Mouse (Mus musculus) cerebellum, adult 11-12 months (tissue): ENCODE results near the gene Rpl3.
A peak's percentile ranks its signal among the peaks of the same experiment; 100 is the strongest.

Source experiments
- DNase-seq: peaks from one replicate; pipeline ENCODE4 v3.0.0; 2022

Gene Rpl3

GRCm38 (mm10) chr15:80083276-80083731, 8.4 kb downstream of the Rpl3 start:
- DNase-seq = peak; percentile 99

DNA sequence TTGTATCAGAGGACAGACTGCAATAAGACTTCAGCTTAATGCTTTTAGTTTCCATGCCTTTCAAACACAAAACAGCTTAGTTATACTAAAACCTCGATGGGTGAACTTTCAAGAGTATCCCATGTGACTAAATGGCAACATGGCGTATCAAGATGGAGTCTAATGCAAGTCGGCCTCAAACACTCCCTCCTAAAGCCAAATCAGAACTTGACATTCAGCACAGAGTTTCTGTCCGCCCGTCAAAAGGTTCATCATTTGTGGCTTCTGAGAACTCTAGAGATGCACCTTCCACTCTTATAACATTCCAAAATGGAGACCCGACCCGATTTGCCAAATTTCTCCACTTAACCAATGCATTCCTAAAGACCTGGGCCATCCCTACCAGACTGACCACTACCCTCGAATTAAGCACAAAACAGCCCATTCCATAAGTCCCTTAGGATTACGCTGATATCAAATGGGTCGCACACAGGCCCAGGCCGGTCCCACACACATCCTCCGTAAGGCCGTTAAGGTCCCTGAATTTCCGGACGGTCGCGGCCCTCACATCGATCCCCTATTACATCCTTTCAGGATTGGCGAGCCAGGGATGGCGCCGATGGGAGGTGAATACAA, 8.9 kb downstream of the Rpl3 start:
- DNase-seq = no peak

DNA sequence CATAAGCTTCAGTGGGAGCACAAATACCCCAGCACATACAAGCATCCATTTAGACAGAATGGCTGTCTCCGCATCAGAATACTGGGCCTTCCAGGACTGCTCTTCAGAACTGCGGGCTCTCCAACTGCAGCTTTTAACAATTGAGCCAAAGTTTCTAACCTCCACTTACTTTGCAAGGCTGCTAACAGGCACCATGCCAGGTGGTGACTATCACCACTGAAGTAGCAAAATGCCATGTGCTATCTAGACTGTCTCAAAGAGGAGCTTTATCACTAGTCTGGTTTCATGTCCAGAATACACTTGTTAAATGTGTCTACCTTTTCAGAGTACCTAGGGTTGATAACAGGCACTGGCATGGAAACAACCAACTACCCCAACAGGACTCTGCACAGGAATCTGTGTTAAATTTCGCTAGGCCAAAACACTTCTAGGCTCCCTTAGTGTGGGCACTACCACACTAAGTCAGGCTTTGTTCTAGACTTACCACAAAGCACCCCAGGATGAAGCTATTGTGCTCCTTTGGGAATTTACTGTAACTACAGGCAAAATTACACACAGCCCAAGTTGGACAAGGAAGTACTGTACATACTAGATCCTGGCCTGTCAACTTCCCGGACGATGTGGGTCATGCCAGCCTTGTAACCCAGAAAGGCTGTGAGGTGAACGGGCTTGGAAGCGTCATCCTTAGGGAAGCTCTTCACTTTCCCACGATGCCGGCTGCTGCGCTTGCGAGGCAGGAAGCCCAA, 9.7 kb downstream of the Rpl3 start:
- peak; percentile 52 for DNase-seq

- DNase-seq = peak; percentile 61
These were observed 10.7 kb downstream of the Rpl3 start for GRCm38 (mm10) chr15:80080711-80081615.

DNA sequence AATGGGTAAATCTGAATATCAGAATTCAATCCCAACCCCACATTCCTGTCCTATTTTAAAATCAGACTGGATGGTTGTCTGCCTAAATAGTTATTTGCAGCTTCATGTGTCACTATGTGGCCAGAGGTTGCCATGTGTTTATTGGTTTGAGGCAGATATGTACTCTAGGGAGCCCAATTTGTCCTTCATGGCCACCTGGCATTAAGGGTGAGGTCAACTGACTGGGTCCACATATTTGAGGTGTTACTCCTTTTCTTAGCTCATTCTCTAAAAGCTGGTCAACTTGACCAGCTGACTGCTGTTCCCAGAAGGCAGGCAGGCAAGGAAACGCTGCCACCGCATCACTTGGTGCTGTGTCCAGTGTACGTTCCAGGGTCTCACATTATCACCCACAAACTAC, 11.7 kb downstream of the Rpl3 start:
- peak; percentile 28 for DNase-seq

DNA sequence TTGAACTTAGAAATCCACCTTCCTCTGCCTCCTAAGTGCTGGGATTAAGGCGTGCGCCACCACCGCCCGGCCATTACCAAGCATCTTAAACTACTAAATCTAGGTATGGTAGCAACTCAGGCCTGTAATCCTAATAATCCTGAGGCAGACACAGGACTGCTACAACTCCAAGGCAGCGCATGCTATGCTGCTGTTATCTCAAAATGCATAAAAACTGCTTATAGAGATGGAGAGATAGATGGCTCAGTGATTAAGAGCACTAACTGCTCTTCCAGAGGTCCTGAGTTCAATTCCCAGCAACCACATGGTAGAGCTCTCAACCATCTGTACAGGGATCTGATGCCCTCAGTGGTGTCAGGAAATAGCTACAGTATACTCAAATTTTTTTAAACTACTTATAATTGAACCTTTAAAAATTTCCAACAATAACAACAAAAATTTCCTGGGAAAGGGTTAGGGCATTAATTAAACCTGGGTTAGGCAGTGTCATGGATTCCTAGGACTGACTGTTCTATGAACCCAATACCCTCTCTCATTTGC, 12.5 kb downstream of the Rpl3 start:
- peak; percentile 12 for DNase-seq

GRCm38 (mm10) chr15:80078058-80078814, 13.4 kb downstream of the Rpl3 start:
- peak; percentile 30 for DNase-seq

DNA sequence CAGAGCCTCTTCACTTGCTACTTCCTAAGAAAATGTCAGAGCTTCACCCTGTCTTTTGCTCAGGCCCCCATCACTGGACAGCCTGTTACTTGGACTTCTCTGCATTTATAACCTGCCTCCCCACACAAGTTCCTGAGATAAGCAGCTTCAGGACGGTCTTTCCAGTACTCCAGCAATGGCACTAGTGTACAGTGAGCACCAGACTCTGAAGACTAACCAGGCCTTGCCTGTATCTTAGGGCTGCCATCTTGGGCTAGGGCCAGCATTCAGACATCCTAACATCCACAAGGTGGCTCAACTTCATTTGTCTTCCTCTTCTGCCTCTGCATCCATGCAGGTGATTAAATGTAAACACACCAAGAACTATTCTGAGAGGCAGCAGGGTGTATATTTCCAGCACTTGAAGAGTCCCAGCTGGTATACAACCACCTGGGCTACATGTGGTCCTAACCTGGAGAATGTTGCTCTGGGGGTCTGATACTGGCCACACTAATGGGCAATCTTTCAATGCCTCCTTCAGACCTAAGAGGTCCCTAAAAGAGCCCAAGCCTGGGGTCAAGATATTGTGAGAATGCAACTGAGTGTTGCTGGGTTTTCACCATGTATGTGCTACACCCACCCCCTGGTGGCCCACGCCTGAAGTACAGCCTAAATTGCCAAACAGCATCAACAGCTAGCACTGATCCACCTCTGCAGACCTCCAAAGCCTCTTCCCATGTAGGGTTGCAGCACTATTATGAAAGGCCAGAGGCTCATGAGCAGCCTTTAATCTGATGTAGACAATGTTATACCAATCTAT, 15.1 kb downstream of the Rpl3 start:
- peak; percentile 43 for DNase-seq

- no peak for DNase-seq
These were observed 15.8 kb downstream of the Rpl3 start for GRCm38 (mm10) chr15:80075733-80076337.

- no peak for DNase-seq
These were observed 16.3 kb downstream of the Rpl3 start for GRCm38 (mm10) chr15:80075374-80075694.

GRCm38 (mm10) chr15:80074663-80075373, 16.9 kb downstream of the Rpl3 start:
- peak; percentile 29 for DNase-seq

GRCm38 (mm10) chr15:80073256-80073621, 18.4 kb downstream of the Rpl3 start:
- DNase-seq = no peak

DNA sequence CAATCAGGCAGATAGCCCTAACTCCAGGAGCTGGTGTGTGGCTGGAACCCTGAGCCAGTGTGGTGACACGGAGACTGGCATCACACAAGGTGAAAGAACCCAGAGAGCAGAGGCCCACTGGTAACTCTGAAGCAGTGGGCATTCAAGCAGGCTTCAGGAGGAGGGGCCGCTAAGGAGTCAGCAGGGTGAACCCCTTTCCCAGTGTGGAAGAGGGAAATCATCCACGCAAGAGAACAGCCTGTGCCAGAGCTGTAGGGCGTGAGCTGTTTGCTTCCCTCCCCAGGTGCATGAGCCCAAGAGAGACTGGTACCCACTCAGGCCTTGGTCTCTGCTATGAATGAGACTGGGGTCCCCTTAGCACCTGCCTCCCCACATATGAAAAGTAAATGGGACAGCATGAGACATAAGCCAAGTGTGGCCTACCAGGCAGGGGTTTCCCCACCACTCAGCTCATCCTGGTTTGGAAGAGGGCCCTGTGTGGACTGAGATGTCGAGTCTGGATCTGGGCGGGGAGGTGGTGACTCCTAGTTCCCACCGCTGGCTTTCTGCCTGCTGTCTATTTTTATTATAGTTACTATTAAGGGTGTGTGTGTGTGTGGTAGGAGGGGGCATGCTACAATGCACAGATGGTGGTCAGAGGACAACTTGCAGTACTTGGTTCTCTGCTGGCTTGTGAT, 19.0 kb downstream of the Rpl3 start:
- no peak for DNase-seq

GRCm38 (mm10) chr15:80071951-80072437, 19.7 kb downstream of the Rpl3 start:
- DNase-seq = no peak

DNA sequence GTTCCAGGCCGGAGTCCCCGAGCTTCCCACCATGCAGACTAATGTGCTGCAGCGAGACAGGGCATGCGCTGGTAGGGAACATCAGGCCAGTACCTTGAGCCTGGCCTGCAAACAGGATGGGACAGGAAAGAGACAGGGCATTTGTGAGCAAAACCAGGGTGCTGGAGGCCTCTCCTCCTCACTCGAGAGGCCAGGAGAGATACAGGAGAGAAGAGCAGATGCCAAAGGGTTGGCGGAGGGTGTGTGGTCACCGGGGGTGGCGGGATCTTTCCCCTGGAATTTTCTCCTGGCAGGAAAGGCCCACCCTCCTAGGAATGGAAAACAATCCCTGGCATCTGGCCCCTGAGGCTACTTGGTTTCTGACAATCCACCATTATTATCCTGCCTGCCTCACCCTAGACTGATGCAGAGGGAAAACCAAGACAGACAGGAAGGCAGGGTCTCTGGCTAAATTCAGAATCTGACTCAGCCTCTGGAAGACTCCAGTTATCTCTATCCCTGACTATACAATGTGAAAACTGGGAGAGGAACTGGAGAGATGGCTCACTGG, 21.5 kb downstream of the Rpl3 start:
- no peak for DNase-seq

GRCm38 (mm10) chr15:80069171-80069570, 22.5 kb downstream of the Rpl3 start:
- DNase-seq = no peak

DNA sequence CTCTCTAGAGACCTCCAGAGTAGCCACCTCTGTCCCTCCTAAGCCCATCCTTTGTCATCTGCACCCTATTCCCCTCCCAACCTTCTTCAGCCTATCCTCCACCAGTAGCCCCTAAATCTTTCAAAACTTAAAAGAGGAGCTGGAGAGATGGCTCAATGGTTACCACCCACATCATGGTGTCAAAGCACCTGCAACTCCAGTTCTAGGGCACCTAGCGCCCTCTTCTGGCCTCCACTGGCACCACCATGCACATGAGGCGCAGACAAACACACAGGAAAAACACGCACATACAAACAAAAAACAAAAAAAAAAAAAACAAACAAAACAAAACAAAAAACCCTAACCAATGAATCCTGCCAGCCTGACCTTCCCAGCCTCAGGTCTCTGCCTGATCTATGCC, 25.1 kb downstream of the Rpl3 start:
- DNase-seq = no peak

- no peak for DNase-seq
These were observed 26.3 kb downstream of the Rpl3 start for GRCm38 (mm10) chr15:80065414-80065813.

DNA sequence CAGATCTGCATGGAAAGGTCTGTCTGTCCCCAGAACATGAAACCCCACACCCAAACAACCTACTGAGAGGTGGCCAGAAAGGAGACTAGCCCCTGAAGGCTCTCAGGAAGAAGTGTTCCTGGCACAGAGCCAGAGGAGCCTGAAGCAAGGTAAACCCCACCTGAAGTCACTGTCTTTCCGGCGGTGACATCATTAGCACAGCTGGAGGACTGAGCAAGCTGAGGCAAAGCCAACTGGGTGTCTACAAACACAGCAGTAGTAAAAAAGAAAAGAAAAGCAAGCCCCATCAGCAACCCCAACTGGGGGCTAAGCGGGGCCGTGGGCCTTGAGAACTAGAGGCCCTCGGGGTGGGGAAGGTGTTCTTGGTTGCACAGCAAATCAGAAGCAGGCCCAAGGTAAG, 26.7 kb downstream of the Rpl3 start:
- no peak for DNase-seq

DNA sequence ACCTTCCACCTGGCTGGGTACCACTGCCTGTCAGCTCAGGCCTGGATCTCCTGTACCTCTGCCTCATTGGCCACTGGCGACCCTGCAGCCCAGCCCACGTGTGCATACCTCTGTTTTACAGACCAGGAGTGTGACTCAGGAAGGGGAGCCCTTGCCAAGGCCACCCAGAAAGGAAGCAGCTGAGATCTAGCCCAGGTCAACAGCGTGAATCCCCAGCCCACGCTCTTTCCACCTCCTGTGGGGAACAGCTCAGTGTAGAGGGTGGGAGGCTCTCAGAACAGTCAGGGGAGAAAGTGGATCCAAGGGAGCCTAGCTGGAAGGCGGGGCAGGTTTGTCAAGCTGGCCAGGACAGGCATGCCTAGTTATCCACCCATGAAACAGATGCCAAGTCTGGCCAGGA, 28.8 kb downstream of the Rpl3 start:
- no peak for DNase-seq
